Mouse (Mus musculus) urinary bladder, postnatal 10 days (tissue): Measurements from ENCODE around the gene Gimap9.
"Not testable (repeated sequence)": the region's sequence is repeated elsewhere in the genome, so short reads cannot be mapped to it uniquely, and the experiment has no call there.

Experiments
- DNase-seq: peaks from one replicate; pipeline ENCODE4 v3.0.0; 2022; ENCODE audit warnings: low spot score

The Gimap9 gene

DNA sequence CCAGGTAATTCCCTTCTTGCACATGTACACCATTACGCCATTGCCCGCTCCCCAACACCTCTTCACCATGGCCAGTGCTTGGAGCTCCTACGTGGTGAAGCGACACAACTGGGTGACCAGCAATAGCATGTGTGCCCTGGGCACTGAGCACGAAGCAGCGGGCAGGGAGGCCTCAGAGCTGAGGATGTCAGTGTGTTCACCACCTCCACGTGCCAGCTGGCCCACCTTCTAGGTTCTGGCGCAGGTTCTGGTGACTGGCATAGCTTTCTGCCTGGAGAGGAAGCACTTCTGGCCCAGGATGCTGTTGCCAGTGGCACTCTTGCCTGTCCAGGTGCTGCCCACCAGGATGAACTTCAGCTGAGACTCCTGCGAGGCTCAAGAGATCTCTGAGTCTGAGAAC lies 10.5 kb upstream of the Gimap9 start:
- no peak for DNase-seq

DNA sequence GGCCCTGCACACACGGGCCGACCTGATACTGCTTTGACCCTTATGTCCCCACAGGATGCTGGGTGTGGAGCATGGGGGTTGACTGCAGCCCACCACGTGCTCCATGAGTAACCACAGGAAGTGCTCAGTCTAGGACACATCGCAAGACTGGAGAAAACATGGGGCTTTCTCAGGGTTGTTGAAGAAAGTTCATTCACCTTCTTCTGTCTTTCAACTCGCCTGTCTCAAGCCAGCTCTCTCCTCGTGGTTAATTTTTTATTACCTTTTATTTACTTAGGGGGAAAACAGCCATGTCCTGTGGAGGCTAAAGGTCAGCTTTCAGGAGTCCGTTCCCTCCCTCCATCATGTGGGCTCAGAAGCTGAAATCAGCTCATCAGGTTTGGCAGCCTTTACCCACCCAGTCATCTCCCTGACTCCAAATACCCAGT lies 9.8 kb upstream of the Gimap9 start:
- DNase-seq, result no peak

DNA sequence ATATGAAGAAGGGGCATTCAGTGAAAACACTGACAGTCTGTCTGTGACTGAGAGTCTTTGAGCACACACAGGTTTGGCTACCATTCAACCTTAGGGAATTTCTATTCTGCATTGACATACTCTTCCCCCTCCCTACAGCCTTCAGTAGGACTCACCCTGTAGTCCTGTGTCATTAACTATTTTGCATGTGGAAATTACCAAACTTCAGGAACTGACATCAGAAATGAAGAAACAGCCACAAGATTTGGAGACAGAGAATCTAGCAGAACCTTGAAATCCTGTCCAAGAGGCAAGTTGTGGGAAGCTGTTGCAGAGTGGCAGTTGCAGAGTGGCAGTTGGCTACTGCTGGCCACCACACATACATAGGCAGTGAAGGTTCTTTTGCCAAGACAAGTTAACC lies 7.9 kb upstream of the Gimap9 start:
- no peak for DNase-seq

DNA sequence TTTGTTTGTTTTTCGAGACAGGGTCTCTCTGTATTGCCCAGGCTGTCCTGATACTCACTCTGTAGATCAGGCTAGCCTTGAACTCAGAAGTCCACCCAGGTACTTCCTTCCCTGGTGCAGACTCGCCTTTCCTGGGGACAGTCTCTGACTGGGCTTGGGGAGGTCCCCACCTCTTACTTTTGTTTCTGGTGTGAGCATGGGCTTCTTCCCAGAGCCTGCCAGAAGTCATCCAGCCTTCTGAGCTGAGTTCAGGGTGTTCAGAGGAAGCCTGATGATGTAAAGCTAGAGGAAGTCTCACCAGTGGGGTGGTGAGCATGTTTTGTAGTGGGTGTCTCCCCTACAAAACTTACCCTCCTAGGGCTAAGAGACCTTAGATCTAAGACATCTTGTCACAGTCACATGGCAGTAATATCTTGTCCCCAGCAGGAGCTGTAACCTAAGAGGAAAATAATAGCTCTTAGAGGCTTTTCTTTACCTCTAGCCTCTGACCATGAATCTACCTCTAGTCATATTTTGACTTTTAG lies 6.4 kb upstream of the Gimap9 start:
- DNase-seq, result no peak

DNA sequence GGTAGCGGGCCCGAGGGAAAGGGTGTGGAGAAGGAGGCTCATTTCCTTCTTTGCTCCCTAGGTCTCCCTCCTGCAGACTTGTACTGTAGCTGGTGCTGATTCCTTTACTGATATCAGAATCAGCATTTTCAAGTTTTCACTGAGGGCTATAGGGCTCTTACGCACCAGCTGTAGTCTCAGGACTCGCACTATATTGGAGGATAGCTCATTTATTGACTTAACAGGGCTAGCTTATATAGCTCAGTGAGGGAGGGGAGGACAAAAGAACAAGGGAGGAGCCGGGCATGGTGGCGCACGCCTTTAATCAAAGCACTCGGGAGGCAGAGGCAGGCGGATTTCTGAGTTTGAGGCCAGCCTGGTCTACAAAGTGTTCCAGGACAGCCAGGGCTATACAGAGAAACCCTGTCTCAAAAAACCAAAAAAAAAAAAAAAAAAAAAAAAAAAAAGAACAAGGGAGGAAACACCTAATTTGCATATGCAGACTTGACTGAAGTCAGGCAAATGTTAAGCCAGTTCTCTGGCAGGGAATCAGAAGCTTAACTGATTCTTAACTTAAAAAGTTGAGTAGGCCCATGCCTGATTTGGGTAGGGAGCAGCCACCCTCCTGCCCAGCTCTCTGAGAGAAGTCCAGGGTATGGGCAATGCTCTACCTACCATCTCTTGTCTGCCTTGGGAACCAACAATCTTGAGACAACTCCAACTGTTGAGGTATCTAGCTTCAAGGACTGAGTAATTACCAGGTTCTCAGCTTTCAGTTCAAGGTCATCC lies 1.5 kb upstream of the Gimap9 start:
- DNase-seq, result no peak

DNA sequence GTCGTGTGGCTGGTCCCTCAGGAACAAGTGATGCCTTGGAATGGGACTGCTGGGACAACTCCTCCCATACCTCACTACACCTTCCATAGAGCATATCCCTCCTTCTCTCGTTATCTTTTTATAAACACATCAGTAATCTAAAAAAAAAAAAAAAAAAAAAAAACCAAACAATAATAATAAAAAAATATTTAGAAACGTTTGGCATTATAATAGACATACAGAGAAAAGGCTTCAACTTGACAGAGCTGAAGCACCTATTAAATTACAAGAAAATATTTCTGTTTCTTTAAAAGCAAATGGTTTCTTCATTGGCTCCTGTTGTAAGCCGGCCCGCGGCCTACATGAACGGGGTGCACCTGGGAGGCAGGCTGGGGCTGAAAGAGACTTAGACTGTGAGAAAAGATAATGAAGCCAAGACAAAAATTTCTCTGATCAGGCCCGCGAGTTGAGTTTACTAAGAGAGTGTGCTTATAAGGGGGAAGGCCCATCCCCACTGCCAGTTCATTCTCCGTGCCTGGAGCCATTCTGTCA lies 464 bp upstream of the Gimap9 start:
- DNase-seq, result no peak

DNA sequence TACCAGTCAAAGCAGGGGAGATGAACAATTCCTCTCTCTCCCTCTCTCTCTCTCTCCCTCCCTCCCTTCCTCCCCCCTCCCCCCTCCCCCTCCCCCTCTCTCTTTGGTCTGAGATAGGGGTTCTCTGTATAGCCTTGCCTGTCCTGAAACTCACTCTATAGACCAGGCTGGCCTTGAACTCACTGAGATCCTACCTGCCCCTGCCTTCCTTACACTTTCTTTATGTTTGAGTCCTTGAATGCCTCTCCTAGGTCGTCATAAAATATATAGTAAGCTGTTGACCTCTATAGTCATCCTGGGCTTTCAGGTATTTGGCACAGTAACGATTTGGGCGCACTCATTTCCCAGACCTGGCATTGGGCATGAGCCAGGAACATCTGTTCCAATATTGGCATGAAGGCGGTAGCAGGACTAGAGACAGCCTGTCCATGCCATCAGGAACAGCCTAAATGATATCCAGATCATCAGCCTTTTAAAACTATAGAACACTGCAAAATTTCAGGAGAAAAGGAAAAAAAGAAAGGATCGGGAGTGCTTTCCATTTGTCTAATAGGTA lies 1.0 kb downstream of the Gimap9 start:
- no peak for DNase-seq

DNA sequence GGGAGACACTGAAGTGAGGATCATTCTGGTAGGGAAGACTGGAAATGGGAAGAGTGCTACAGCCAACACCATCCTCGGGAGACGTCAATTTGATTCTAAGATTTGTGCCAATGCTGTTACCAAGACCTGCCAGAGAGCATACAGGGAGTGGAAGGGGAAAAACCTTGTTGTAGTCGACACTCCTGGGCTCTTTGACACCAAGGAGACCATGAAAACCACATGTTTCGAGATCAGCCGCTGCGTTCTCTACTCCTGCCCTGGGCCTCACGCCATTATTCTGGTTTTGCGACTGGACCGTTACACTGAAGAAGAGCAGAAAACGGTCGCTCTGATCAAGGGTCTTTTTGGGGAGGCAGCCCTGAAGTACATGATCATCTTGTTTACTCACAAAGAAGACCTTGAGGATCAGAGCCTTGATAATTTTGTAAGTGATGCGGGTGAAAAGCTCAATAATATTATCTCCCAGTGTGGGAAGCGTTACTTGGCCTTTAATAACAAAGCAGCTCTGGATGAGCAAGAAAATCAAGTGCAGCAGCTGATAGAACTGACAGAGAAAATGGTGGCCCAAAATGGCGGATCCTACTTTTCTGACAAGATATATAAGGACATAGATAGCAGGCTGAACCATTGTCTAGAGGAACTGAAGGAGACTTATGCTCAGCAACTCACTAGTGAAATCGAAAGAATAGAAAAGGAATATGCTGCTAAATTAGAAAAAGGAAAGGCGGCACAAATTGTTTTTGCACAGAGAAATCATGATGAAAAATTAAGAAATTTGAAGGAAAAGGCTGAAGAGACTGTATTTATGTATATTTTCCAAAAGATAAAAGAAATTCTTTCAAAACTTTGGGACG lies 1.8 kb downstream of the Gimap9 start:
- DNase-seq, result no peak

DNA sequence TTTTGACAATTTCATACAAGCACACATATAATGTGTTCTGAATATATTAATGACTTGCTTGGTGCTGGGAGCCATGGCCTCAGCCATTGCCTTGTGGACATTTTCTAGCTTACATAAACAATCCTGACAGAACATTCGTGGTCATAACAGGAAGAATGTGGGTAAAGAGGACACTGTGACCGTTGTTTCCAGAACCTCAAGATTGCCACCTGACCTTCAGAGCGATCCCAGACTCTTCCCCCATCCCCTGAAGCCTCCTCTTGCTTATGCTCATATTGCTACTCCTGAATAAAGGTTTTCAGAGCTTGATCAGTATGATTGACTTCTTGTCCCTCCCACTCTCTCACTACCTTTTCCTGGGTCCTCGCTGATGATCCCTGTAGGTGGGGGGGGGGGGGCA lies 2.5 kb downstream of the Gimap9 start:
- no peak for DNase-seq

DNA sequence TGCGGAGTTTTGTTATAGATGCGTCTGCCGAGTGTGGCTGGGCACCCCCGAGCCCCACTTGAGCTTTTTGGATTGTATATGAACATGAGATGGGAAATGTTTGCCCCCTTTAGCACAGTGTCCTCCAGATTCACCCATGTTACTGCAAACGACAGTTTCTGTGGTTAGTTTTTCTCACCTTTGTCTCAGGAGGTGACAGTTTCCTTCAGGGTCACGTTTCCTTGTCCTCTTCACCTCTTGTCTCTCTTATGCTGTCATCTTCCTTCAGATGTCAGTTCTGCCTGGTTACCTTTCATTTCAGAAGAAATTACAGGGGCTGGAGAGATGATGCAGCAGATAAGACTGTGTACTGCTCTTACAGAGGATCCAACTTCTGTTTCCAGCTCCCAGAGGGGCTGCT lies 3.8 kb downstream of the Gimap9 start:
- no peak for DNase-seq

DNA sequence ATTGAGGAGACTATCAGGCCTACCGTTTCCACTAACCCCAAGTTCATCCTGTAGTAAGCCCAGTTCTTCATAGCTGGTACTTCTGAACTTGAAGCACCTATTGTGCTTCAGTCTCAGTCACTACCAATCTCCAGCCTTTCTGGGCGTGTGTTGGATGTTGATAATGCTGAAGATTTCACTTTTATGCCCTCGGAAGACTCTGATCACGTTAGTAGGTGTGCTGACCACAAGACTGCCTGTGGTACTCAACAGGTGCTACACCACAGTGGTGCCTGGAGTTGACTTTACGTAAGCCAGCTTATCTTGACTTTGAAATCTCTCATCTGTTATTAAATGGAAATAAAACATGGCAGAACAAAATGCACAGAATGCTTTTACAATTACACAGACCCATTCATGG lies 4.5 kb downstream of the Gimap9 start:
- no peak for DNase-seq

DNA sequence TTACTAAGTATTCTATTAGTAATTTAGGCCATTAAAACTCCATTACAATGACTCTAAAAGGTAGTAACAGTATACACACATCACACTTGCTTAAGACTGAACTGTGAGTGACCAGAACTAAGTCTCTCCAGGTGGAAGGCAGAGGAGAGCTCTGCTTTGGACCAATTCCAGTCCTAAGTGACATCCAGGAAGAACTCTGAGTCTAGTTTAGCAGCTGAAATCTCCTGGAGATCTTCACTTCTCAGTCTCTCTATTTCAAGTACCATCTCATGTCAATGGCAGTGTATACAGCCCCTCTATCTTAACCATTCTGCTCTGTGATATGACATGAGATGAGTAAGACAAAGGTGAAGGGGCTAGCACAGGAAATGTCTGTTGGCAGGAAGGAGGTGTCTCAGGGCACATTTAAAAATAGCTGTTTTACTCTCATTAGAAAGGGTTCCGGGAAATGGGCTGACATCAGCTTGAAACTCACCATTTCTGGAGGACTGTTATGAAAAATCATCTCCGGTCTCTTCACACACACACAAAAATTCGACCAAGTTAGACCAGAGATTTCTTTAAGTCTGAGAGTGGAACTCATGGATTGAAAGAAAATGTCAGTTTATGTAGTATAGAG lies 5.7 kb downstream of the Gimap9 start:
- no peak for DNase-seq

DNA sequence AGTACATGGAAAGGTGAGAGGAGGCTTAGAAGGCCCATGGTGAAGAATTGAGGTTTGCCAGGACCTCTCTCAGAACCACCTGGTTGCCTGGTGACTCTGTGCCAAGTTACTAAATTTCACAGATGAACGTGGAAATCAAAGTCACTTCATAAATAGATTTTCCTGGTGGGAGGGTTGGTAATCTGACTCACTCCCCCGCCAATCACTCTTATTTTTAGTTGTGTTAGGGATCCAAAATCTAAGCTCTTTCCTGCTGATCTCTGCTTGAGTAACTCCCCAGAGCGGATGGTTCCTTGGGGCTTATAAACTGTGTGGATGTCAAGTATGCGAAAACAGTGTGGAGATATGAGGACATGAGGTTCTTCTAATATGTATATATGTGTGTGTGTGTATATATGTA lies 6.3 kb downstream of the Gimap9 start:
- DNase-seq, result no peak

DNA sequence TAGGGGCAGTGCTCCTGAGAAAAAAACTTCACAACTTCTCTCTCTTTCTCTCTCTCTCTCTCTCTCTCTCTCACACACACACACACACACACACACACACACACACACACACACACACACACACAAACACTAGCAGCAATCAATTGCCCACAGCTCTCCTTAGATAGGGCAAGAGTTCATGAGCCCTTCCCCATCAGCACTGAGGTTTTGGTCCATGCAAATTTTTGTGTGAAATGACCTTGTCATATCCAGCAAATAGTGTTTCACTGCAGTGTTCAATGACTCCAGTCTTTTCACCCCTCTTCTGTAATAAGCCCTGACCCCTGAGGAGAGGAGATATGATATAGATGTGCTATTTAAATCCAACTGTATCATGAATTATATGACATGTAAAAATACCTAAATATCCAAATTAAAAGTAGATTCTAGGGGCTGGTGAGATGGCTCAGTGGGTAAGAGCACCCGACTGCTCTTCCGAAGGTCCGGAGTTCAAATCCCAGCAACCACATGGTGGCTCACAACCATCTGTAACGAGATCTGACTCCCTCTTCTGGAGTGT lies 7.4 kb downstream of the Gimap9 start:
- not testable (repeated sequence) for DNase-seq

DNA sequence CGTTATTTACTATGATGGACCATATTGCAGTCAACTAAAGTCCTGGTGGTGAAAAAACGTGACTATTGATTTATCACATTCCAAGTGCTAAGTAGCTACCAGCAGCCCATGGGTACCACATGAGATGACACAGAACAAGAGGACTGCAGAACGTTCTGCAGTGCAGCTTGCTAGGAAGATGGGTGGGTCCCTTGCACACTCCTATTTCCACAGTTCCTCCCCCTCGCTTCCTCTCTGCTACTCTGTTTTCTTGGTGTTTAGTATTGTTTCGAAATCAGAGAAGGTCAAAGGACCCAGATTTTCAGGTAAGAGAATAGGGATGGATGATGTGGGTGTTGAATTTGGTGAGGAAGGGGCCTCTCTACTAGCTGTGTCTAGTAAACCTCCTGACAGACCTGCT lies 8.4 kb downstream of the Gimap9 start, which contains the start of gene Gimap4:
TSS of gene Gimap4 (plus strand) at position 231 of the 400 bp plus-strand sequence.
- no peak for DNase-seq

DNA sequence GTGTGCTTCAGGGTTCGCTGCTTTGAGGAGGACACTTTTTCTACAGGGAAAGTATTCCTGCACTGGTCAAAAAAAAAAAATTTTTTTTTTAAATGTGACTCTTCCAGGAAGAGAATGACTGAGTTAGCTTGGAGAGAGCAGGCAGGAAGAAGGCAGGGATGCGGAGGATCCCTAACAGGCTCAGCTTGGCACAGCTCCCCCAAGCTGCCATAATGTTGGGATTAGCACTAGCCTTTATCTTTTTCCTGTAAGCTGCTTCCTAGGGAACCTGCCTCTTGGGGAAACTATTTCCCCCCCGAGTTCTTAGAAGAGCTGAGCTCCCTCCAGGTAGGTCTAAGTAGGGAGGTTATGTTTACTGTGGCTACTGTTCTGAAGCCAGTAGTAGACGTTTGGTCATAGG lies 8.9 kb downstream of the Gimap9 start:
- no peak for DNase-seq

DNA sequence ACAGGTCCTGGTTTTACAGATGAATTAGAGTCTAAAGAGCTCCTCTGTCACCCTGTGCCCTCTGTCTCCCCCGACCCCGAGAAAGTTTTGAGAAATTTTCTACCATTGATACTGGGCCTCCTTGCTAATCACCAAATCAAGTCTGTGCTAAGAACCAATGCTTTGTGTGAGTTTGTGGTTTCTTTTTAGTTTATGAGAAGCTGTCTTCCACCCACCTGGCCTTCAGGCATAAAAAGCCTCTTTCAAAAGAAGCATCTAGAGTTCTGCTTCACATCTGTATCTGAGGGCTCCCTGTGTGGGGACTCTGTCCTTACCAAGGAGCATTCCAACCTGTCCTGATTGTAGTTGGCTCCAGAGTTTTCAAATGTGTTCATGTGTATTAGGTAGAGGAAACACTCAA lies 9.3 kb downstream of the Gimap9 start:
- no peak for DNase-seq

DNA sequence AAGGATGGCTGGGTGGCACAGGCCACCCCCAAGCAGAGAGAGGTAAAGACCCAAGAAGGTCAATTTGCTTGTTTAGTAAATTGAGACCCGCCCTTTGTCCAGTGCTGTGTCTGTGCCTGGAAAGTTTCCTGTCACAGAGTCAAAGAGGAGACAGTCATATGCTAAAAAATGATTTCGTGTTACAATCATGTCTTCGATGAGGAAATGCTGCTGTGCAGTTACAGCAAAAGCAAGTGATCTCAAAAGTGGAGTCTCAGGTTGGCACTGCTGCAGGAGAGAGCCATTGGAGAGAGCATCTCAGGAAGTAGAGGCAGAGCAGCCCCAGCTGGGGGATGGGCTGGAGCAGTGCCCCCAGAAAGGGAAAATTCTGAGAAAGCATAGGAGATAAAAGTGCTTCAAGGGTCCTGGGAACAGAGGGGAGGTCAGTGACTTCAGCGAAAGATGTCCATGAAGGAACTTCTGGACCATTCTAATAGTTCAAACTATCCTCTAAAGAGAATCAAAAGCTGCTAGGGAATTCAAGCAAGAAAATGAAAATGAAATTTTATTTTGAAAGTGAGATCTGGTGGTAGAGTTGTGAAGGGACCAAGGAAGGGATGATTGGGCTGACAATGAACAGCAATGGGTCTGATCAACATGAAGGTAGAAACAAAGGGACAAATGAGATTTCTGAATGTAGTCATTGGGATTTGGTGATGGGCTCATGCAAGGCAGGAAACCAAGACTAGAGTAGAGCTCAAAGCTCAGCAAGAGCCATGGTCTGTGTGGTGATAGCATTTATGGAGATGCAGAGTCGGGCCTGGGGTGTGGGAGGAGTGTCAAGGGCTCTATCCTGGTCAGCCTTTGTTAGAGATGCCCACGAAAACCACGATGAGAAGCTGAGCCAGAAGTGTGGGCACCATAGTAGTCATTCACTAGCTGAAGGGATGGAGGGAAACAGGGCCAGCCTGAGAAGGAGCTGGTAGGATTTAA lies 10.1 kb downstream of the Gimap9 start:
- no peak for DNase-seq

DNA sequence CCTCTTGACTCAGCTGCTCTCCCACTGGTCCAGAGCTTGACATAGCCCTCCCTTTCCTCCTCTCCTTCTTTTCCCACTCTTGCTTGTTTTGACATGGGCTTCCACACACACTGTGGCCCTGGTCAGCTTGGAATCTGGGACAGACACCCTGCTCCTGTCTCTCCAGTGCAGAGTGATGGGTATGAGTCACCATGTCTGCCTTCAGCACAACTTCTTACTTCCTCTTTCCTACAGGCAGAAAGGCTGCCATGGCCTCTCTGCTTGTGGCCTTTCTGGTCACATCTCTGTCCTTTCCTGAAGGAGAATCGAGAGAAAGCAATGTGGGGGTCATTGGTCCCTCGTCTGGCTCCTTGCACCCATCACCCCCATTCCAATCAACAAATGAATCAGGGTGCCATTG lies 11.1 kb downstream of the Gimap9 start:
- no peak for DNase-seq

DNA sequence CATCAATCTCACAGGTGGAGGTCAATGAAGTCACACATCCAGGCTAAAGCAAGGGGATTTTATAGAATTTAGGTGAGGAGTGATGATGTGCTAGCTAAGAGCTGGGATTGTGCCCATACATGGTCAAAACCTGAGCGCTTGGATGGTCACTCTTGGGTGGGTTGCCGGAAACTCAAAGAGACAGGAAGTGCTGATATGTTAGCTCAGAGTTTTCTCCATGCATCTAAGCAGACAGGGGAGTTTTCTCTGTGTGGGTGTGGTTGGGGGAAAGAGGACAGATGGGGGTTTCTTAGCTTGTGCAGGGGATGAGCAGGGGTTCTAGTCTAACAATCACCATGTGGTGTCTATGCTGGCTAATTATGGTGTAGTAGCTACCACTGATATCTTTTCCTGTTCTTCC lies 13.4 kb downstream of the Gimap9 start:
- no peak for DNase-seq

DNA sequence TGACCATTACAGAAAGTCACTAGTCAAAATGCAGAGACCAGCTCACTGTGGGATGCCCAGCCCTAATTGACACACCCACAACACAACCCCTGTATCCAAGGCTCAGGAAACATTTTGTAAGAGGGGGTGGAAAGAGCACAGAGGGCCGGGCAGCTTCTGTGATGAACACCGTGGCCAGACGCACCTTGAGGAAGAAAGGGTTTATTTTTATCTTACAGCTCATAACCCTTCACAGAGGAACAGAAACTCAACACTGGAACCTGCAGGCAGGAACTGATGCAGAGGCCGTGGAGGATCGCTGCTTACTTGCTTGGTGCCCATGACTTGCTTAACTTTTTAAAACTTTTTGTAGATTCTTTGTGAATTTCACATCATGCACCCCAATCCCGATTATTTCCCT lies 17.0 kb downstream of the Gimap9 start:
- no peak for DNase-seq
